Comparison of ENCODE assay signal across 28 mouse cellular contexts in the genomic region with DNA sequence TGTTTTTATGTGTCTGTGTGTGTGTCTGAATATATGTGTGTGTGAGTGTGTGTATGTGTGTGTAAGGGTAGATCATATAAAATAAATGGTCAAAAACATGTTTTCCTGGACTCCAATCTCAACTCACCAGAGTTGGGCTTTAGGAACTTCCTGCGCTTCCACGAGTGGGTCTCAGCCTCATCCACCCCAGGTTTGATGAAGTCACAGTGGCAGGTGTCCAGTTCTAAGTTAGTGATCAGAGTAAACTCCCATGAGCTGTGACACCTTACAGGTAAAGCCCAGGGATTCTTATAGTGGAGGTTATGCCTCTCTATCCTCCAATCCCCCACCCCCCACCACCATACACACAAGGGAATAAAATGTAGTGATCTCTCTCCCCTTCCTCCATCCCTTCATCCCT.
"Had no signal": no experiment of that assay in that cellular context is flagged by ENCODE, and none has a peak within 500 bp of the region (broad histone marks: within the 10 kb centered on the region; RNA-seq: fewer than 3 reads in every experiment).

No protein-coding gene starts in this region.

- H3K27me3 ChIP-seq: limb, embryonic 12.5 days; limb, embryonic 13.5 days; limb, embryonic 15.5 days; liver, embryonic 12.5 days; liver, embryonic 13.5 days; liver, embryonic 15.5 days; lung, embryonic 15.5 days; megakaryocyte, embryonic 14.5 days; midbrain, embryonic 12.5 days; midbrain, embryonic 13.5 days; midbrain, embryonic 15.5 days; neural tube, embryonic 12.5 days had no signal

- H3K27ac ChIP-seq: limb, embryonic 10.5 days; limb, embryonic 12.5 days; limb, embryonic 13.5 days; limb, embryonic 15.5 days; liver, embryonic 12.5 days; liver, embryonic 13.5 days; liver, embryonic 14.5 days; liver, embryonic 15.5 days; lung, embryonic 15.5 days; macrophage; midbrain, embryonic 10.5 days; midbrain, embryonic 12.5 days; midbrain, embryonic 13.5 days; midbrain, embryonic 15.5 days; neural tube, embryonic 12.5 days had no signal

- DNase-seq: left cerebral cortex, postnatal 4 days; liver; liver, embryonic 13.5 days; liver, postnatal 0 days; lung, adult 18-20 months; lung, adult 2 months; lung, embryonic 14.5 days; lung, postnatal 10 days; lung, postnatal 14 days; lung, postnatal 36 days; lung, postnatal 4 days; midbrain, embryonic 14.5 days had no signal

- H3K36me3 ChIP-seq: limb, embryonic 10.5 days; limb, embryonic 12.5 days; limb, embryonic 13.5 days; limb, embryonic 15.5 days; liver, embryonic 12.5 days; liver, embryonic 13.5 days; liver, embryonic 15.5 days; lung, embryonic 15.5 days; midbrain, embryonic 10.5 days; midbrain, embryonic 12.5 days; midbrain, embryonic 13.5 days; midbrain, embryonic 15.5 days; neural tube, embryonic 12.5 days had no signal

- H3K4me1 ChIP-seq: limb, embryonic 10.5 days; limb, embryonic 12.5 days; limb, embryonic 13.5 days; limb, embryonic 15.5 days; liver, embryonic 12.5 days; liver, embryonic 13.5 days; liver, embryonic 15.5 days; megakaryocyte, embryonic 14.5 days; midbrain, embryonic 10.5 days; midbrain, embryonic 12.5 days; midbrain, embryonic 13.5 days; midbrain, embryonic 15.5 days; neural tube, embryonic 12.5 days had no signal

- H3K4me3 ChIP-seq: limb, embryonic 10.5 days; limb, embryonic 12.5 days; limb, embryonic 13.5 days; limb, embryonic 15.5 days; liver, embryonic 12.5 days; liver, embryonic 13.5 days; liver, embryonic 15.5 days; lung, embryonic 15.5 days; megakaryocyte, embryonic 14.5 days; midbrain, embryonic 10.5 days; midbrain, embryonic 12.5 days; midbrain, embryonic 13.5 days; midbrain, embryonic 15.5 days; myocyte; neural tube, embryonic 12.5 days had no signal

- H3K9me3 ChIP-seq: limb, embryonic 10.5 days; limb, embryonic 12.5 days; limb, embryonic 13.5 days; limb, embryonic 15.5 days; liver, embryonic 12.5 days; liver, embryonic 13.5 days; liver, embryonic 15.5 days; lung, embryonic 15.5 days; midbrain, embryonic 10.5 days; midbrain, embryonic 12.5 days; midbrain, embryonic 13.5 days; midbrain, embryonic 15.5 days; neural tube, embryonic 12.5 days had no signal

- H3K9ac ChIP-seq: limb, embryonic 12.5 days; limb, embryonic 13.5 days; limb, embryonic 15.5 days; liver, embryonic 12.5 days; liver, embryonic 13.5 days; liver, embryonic 14.5 days; liver, embryonic 15.5 days; liver, postnatal 0 days; lung, embryonic 14.5 days; lung, embryonic 15.5 days; midbrain, embryonic 12.5 days; midbrain, embryonic 13.5 days; midbrain, embryonic 15.5 days; neural tube, embryonic 12.5 days had no signal
